Mouse (Mus musculus): ENCODE results near the gene Pnmt.

Pnmt gene

GRCm38 (mm10) chr11:98417074-98417473, 30.8 kb downstream of the Pnmt start:
- no peak for DNase-seq (ENCODE audit: low spot score)

GRCm38 (mm10) chr11:98418273-98418672, 32.0 kb downstream of the Pnmt start:
- no peak for DNase-seq (ENCODE audit: low spot score)

- DNase-seq (ENCODE audit: low spot score): no peak
Measured at GRCm38 (mm10) chr11:98418939-98419547, 32.8 kb downstream of the Pnmt start.

GRCm38 (mm10) chr11:98426592-98426991, 40.3 kb downstream of the Pnmt start:
- no peak for DNase-seq (ENCODE audit: low spot score)

GRCm38 (mm10) chr11:98428436-98428835, 42.2 kb downstream of the Pnmt start:
- DNase-seq (ENCODE audit: low spot score): no peak

- no peak for DNase-seq (ENCODE audit: low spot score)
Measured at GRCm38 (mm10) chr11:98431743-98432502, 45.7 kb downstream of the Pnmt start.

- no peak for DNase-seq (ENCODE audit: low spot score)
Measured at GRCm38 (mm10) chr11:98435723-98436122, 49.5 kb downstream of the Pnmt start.

GRCm38 (mm10) chr11:98437441-98437840, 51.2 kb downstream of the Pnmt start:
- no peak for DNase-seq (ENCODE audit: low spot score)
